Mouse (Mus musculus) cerebellum, adult 2 months (tissue): Measurements from ENCODE around the gene Anks1b.

Experiments
- CTCF ChIP-seq: fragments of 200-500 bp; IDR thresholded peaks from 2 replicates; pipeline ENCODE4 v1.5.1; 2011; ENCODE audit warnings: low read depth, mild to moderate bottlenecking, control low read depth, low read length, moderate library complexity, borderline replicate concordance; ENCODE audit not compliant: insufficient read depth
- POLR2A ChIP-seq: fragments of 200-500 bp; IDR thresholded peaks from 2 replicates; pipeline ENCODE4 v1.6.1; 2011; ENCODE audit warnings: low read length, control low read depth, borderline replicate concordance; ENCODE audit not compliant: insufficient read depth

- TF ChIP-seq CTCF = no peak
- TF ChIP-seq POLR2A = no peak
These were observed 825.9 kb downstream of the Anks1b start for GRCm38 (mm10) chr10:90699211-90699610.
